Mouse (Mus musculus) neural tube, embryonic 15.5 days (tissue): ENCODE results near the gene Cyth4. TPM values are rescaled to one million over a fixed set of nuclear protein-coding genes. Genes with fewer than 3 reads are reported as not detected.

Source experiments
- polyA plus RNA-seq: library from polyadenylated mRNA; unstranded; fragments of >200 nt; fragmentation: Nextera tagmentation; extraction: Ambion mirVana; gene quantifications from 2 replicates; pipeline ENCODE4 v1.2.1, GENCODE M21; 2015

Cyth4 gene
- polyA plus RNA-seq, 1 experiment from 2014 or later = 7.3 TPM

Other genes with a start within 250 kb of the Cyth4 start
- gene Tex33, start 201.1 kb upstream of the Cyth4 start, polyA plus RNA-seq = not detected in 2 replicates
- gene Tst, start 191.1 kb upstream of the Cyth4 start, polyA plus RNA-seq = 16.9 and 37.0 TPM in 2 replicates
- 3.2 and 3.8 TPM in 2 replicates for gene Mpst, start 190.6 kb upstream of the Cyth4 start, polyA plus RNA-seq
- 141 and 158 TPM in 2 replicates for gene Kctd17, start 168.5 kb upstream of the Cyth4 start, polyA plus RNA-seq
- gene Tmprss6, start 128.4 kb upstream of the Cyth4 start, polyA plus RNA-seq = 0.05 and 0.69 TPM in 2 replicates
- 0.12 and 2.8 TPM in 2 replicates for gene Il2rb, start 101.8 kb upstream of the Cyth4 start, polyA plus RNA-seq
- gene C1qtnf6, start 65.6 kb upstream of the Cyth4 start, polyA plus RNA-seq = 7.7 and 12.9 TPM in 2 replicates
- gene Sstr3, start 52.4 kb upstream of the Cyth4 start, polyA plus RNA-seq = 0.50 and 0.57 TPM in 2 replicates
- 6.7 and 77.0 TPM in 2 replicates for gene Rac2, start 24.3 kb upstream of the Cyth4 start, polyA plus RNA-seq
- gene Elfn2, start 121.7 kb downstream of the Cyth4 start, polyA plus RNA-seq = 9.8 and 10.6 TPM in 2 replicates
- 14.5 and 22.6 TPM in 2 replicates for gene Mfng, start 176.4 kb downstream of the Cyth4 start, polyA plus RNA-seq
- gene Card10, start 206.0 kb downstream of the Cyth4 start, polyA plus RNA-seq = 1.9 and 3.7 TPM in 2 replicates
- 12.0 and 16.2 TPM in 2 replicates for gene Cdc42ep1, start 245.6 kb downstream of the Cyth4 start, polyA plus RNA-seq